1 mouse cellular context compared by ENCODE assay signal in the genomic region with DNA sequence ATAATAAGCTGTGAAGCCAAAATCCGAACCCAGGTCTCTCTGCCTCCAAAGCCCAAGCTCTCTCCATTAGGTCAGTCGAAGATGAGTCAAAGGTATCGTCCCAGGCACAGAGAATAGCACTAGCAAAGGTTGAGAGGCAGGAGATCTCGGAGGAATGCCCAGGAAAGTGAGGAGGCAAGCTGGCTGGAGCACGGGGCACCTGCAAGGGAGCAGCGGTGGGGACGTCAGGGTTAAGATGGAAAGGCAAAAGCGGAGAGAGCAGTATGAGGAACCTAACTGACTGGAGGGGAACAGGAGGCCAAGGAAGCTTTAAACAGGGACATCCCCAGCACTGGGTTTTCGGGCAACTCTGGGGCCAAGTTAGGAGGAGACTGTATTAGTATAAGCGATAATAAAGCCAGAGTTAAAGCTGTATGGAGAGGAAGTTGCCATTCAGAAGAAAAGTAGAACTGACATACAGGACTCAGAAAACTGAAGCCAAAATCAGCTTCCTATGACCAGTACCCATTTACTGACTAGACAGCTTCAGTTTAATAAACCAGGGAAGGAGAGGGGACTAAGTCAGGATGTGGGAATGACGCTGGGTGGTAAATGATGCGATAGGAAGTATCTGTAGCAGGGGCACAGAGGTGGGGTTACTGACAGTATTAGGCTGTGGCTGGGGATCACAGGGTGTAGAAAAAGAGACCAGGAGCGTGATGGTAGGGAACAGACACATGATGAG.
TF ChIP-seq lines count a peak whose summit lies in the region.

No protein-coding gene starts in this region.

TF ChIP-seq in CH12.LX, 34 proteins besides CTCF, POLR2A, EP300 and RAD21 (continued from another document):
- TF ChIP-seq RCOR1 (conservative IDR thresholded peaks at IDR 0.05; ENCODE audit: low read depth, low read length) (no peak), NRF1 (IDR thresholded peaks at IDR 0.05; ENCODE audit: low read depth, low read length) (no peak), ELF1 (IDR thresholded peaks at IDR 0.05; ENCODE audit: low read depth, low read length) (no peak), TBP (conservative IDR thresholded peaks at IDR 0.05; ENCODE audit: low read depth, low read length) (no peak), ZNF384 (IDR thresholded peaks at IDR 0.05; ENCODE audit: low read depth, low read length) (no peak), SIN3A (IDR thresholded peaks at IDR 0.05; ENCODE audit: low read length) (no peak; the same call in 1 of the 2 replicates), CHD1 (IDR thresholded peaks at IDR 0.05; ENCODE audit: low read depth, low read length) (no peak)
TF ChIP-seq in CH12.LX: peak in this region for 0.
